Mouse (Mus musculus) liver, adult 2 months (tissue): Measurements from ENCODE around the gene Prrt1.

Source experiments
- CTCF ChIP-seq: fragments of 200-500 bp; IDR thresholded peaks from 2 replicates; pipeline ENCODE4 v1.5.1; 2011; ENCODE audit warnings: low read depth, low read length, control low read depth
- POLR2A ChIP-seq: fragments of 200-500 bp; IDR thresholded peaks from 2 replicates; pipeline ENCODE4 v1.6.1; 2011; ENCODE audit warnings: low read length, control low read depth; ENCODE audit not compliant: insufficient read depth; ENCODE audit errors: extremely low read depth

DNA sequence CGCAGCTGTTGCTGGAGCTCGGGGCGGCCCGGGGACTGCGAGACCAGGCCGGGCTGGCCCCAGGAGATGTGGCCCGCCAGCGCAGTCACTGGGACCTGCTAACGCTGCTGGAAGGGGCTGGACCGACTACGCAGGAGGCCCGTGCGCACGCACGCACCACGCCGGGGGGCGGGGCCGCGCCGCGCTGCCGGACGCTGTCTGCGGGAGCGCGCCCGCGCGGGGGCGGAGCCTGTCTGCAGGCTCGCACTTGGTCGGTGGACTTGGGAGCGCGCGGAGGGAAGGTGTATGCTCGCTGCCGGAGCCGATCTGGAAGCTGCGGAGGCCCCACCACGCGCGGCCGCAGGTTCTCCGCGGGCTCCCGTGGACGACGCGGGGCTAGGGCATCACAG is 41.9 kb upstream of the Prrt1 start:
- TF ChIP-seq POLR2A (peak; percentile 96), CTCF (no peak)
